ENCODE assay signal across 9 mouse cellular contexts in genomic region chr9:66240991-66241390, GRCm38 (mm10).
DNase-seq lines count a peak whose midpoint lies in the region; ATAC-seq lines count a peak whose summit lies in the region.
"Had no signal": no experiment of that assay in that cellular context is flagged by ENCODE, and none has a peak within 500 bp of the region (broad histone marks: within the 10 kb centered on the region; RNA-seq: fewer than 3 reads in every experiment).

No protein-coding gene starts in this region.

- H3K4me1 ChIP-seq in hindbrain, embryonic 14.5 days (replicated peaks; ENCODE audit: control insufficient read depth, insufficient read depth, low read length) = no peaks in the 10 kb centered on the region
- no peaks in the 10 kb centered on the region for H3K4me1 ChIP-seq in hindbrain, embryonic 16.5 days (ENCODE audit: control insufficient read depth, insufficient read depth, low read depth, low read length)
- H3K4me1 ChIP-seq in embryonic facial prominence, embryonic 10.5 days = peaks cover 35% of the 10 kb centered on the region
- peaks cover 39% of the 10 kb centered on the region for H3K4me1 ChIP-seq in lung, embryonic 15.5 days

- H3K27me3 ChIP-seq in hindbrain, embryonic 14.5 days (ENCODE audit: control insufficient read depth, insufficient read depth, low read length) = no peaks in the 10 kb centered on the region
- no peaks in the 10 kb centered on the region for H3K27me3 ChIP-seq in hindbrain, embryonic 16.5 days (replicated peaks; ENCODE audit: control insufficient read depth, insufficient read depth, low read length)
- no peaks in the 10 kb centered on the region for H3K27me3 ChIP-seq in embryonic facial prominence, embryonic 10.5 days (replicated peaks; ENCODE audit: low read depth, poor library complexity, severe bottlenecking)
- no peaks in the 10 kb centered on the region for H3K27me3 ChIP-seq in lung, embryonic 15.5 days
- H3K27me3 ChIP-seq: limb, embryonic 12.5 days had no signal

- H3K36me3 ChIP-seq in hindbrain, embryonic 14.5 days (replicated peaks; ENCODE audit: control insufficient read depth, insufficient read depth) = no peaks in the 10 kb centered on the region
- no peaks in the 10 kb centered on the region for H3K36me3 ChIP-seq in hindbrain, embryonic 16.5 days (ENCODE audit: control insufficient read depth, insufficient read depth, low read length)
- no peaks in the 10 kb centered on the region for H3K36me3 ChIP-seq in embryonic facial prominence, embryonic 10.5 days (replicated peaks)
- H3K36me3 ChIP-seq in lung, embryonic 15.5 days = no peaks in the 10 kb centered on the region
- H3K36me3 ChIP-seq: limb, embryonic 12.5 days had no signal

- H3K27ac ChIP-seq in hindbrain, embryonic 14.5 days = no peak overlapping the region
- no peak overlapping the region for H3K27ac ChIP-seq in hindbrain, embryonic 16.5 days (ENCODE audit: low read depth, low read length)
- H3K27ac ChIP-seq in embryonic facial prominence, embryonic 10.5 days (replicated peaks) = 0 out of 2 replicates have a peak overlapping the region, but pooled peaks have one; percentile 54
- H3K27ac ChIP-seq in lung, embryonic 15.5 days = peak overlapping the region; percentile 45; the same call in 1 of the 2 replicates
- H3K27ac ChIP-seq: limb, embryonic 12.5 days had no signal

- no peak for ATAC-seq in hindbrain, embryonic 14.5 days (ENCODE audit: low FRiP score)
- ATAC-seq in hindbrain, embryonic 16.5 days = no peak
- ATAC-seq in lung, embryonic 15.5 days (ENCODE audit: borderline replicate concordance, extremely low read depth, low FRiP score, low TSS enrichment) = no peak
- no peak for ATAC-seq in activated CD4-positive, CD25-positive, alpha-beta regulatory T cell, adult 4 months

- H3K9me3 ChIP-seq in hindbrain, embryonic 14.5 days (ENCODE audit: control insufficient read depth, low read length) = no peaks in the 10 kb centered on the region
- no peaks in the 10 kb centered on the region for H3K9me3 ChIP-seq in hindbrain, embryonic 16.5 days (ENCODE audit: control insufficient read depth, low read length)
- no peaks in the 10 kb centered on the region for H3K9me3 ChIP-seq in embryonic facial prominence, embryonic 10.5 days
- H3K9me3 ChIP-seq in lung, embryonic 15.5 days = no peaks in the 10 kb centered on the region
- H3K9me3 ChIP-seq: limb, embryonic 12.5 days had no signal

- 64% methylated on average over 3 of the region's 3 CpGs for WGBS in hindbrain, embryonic 14.5 days
- WGBS in hindbrain, embryonic 16.5 days = 64% methylated on average over 3 of the region's 3 CpGs
- WGBS in embryonic facial prominence, embryonic 10.5 days = 45% methylated on average over 3 of the region's 3 CpGs
- WGBS in lung, embryonic 15.5 days = 43% methylated on average over 3 of the region's 3 CpGs

- H3K4me2 ChIP-seq in hindbrain, embryonic 14.5 days (replicated peaks) = no peak overlapping the region
- no peak overlapping the region for H3K4me2 ChIP-seq in hindbrain, embryonic 16.5 days (ENCODE audit: low read length)
- no peak overlapping the region for H3K4me2 ChIP-seq in lung, embryonic 15.5 days
- H3K4me2 ChIP-seq: limb, embryonic 12.5 days had no signal

- no peak overlapping the region for H3K4me3 ChIP-seq in hindbrain, embryonic 14.5 days (replicated peaks; ENCODE audit: low read length)
- no peak overlapping the region for H3K4me3 ChIP-seq in hindbrain, embryonic 16.5 days (ENCODE audit: low read length)
- no peak overlapping the region for H3K4me3 ChIP-seq in embryonic facial prominence, embryonic 10.5 days
- no peak overlapping the region for H3K4me3 ChIP-seq in lung, embryonic 15.5 days
- H3K4me3 ChIP-seq: limb, embryonic 12.5 days had no signal

- peak; percentile 51 for DNase-seq in hindbrain, embryonic 14.5 days (ENCODE audit: low spot score)
- DNase-seq in A20 (ENCODE audit: low read depth, low spot score) = peak; percentile 49
- DNase-seq in R1 (ENCODE audit: low read depth, low spot score) = peak; percentile 59
- peak; percentile 37 for DNase-seq in embryonic facial prominence, embryonic 10.5 days (ENCODE audit: low spot score)
- no peak for DNase-seq in T-cell, adult 2 months (ENCODE audit: low spot score)

- no peak overlapping the region for H3K9ac ChIP-seq in hindbrain, embryonic 14.5 days
- H3K9ac ChIP-seq in hindbrain, embryonic 16.5 days (ENCODE audit: low read depth, low read length) = no peak overlapping the region
- H3K9ac ChIP-seq in lung, embryonic 15.5 days = no peak overlapping the region
- H3K9ac ChIP-seq: limb, embryonic 12.5 days had no signal

Comparison
In these comparisons a context has a peak if more than half of its experiments do, and no peak if none do; other contexts are left out.
1. H3K27ac ChIP-seq: peak in embryonic facial prominence, embryonic 10.5 days (single experiment) and lung, embryonic 15.5 days (single experiment); none in hindbrain, embryonic 14.5 days (single experiment) and hindbrain, embryonic 16.5 days (single experiment).